Mouse (Mus musculus) CH12.LX (cell line): ENCODE data around the gene Arhgef38. TPM values are rescaled to one million over a fixed set of nuclear protein-coding genes. Genes with fewer than 3 reads are reported as not detected.

Source experiments
- DNase-seq: peaks from one replicate; pipeline ENCODE4 v3.0.0-alpha.2; 2013; ENCODE audit errors: extremely low read depth
- H3K27ac ChIP-seq: 2 replicates; pipeline ENCODE4 v1.5.1; 2012; ENCODE audit warnings: low read depth, mild to moderate bottlenecking, control low read depth, moderate library complexity; ENCODE audit not compliant: insufficient read depth
- H3K27me3 ChIP-seq: replicated peaks from 2 replicates; pipeline ENCODE3; 2012; ENCODE audit warnings: inconsistent platforms
- H3K36me3 ChIP-seq, 2 experiments: replicated peaks in 1 of 2; 2 replicates each; pipeline versions ENCODE3 to v1.6.1; 2012; ENCODE audit warnings: inconsistent platforms in 1 of 2, low read length in 1 of 2, mild to moderate bottlenecking in 1 of 2, mixed read lengths in 1 of 2, moderate library complexity in 1 of 2; ENCODE audit not compliant: control insufficient read depth in 1 of 2, insufficient read depth in 1 of 2
- H3K4me1 ChIP-seq, 2 experiments: 2 replicates each; pipeline ENCODE4 v1.6.1; 2012; ENCODE audit warnings: inconsistent platforms in 1 of 2, moderate library complexity in 1 of 2; ENCODE audit not compliant: insufficient read depth in 2 of 2, control insufficient read depth in 1 of 2
- H3K4me2 ChIP-seq: 2 replicates; pipeline ENCODE4 v1.6.1; 2012; ENCODE audit warnings: low read depth, mild to moderate bottlenecking, control low read depth; ENCODE audit not compliant: poor library complexity, insufficient read depth, severe bottlenecking
- H3K4me3 ChIP-seq, 3 experiments: fragments of 150-350 bp in 1 of 3; sonication (generic) in 1 of 3; replicated peaks in 1 of 3; 2 replicates each; pipeline versions ENCODE3 to v1.5.1; 2011 to 2012; ENCODE audit warnings: low read depth in 2 of 3, low read length in 2 of 3, mild to moderate bottlenecking in 2 of 3, moderate library complexity in 2 of 3, control low read depth in 1 of 3, improper control_type of control experiment in 1 of 3, inconsistent platforms in 1 of 3, mixed read lengths in 1 of 3; ENCODE audit not compliant: poor library complexity in 1 of 3
- H3K79me2 ChIP-seq: replicated peaks from 2 replicates; pipeline ENCODE4 v1.6.1; 2012; ENCODE audit warnings: mild to moderate bottlenecking, moderate library complexity; ENCODE audit not compliant: control insufficient read depth, poor library complexity, insufficient read depth, severe bottlenecking; ENCODE audit errors: extremely low read depth
- H3K9ac ChIP-seq: 2 replicates; pipeline ENCODE4 v1.6.1; 2012; ENCODE audit warnings: low read depth, mild to moderate bottlenecking, control low read depth, moderate library complexity; ENCODE audit not compliant: insufficient read depth
- H3K9me3 ChIP-seq: replicated peaks from 2 replicates; pipeline ENCODE3; 2012; ENCODE audit warnings: low read length, inconsistent platforms, mixed read lengths
- BHLHE40 ChIP-seq: IDR thresholded peaks from 2 replicates; pipeline ENCODE4 v1.6.1; 2011; ENCODE audit warnings: mild to moderate bottlenecking, low read depth, low read length, improper control_type of control experiment
- CHD1 ChIP-seq: IDR thresholded peaks from 2 replicates; pipeline ENCODE4 v1.6.1; 2012; ENCODE audit warnings: low read depth, low read length, improper control_type of control experiment, inconsistent platforms
- CHD2 ChIP-seq: IDR thresholded peaks from 2 replicates; pipeline ENCODE4 v1.6.1; 2011; ENCODE audit warnings: low read length, improper control_type of control experiment
- E2F4 ChIP-seq: IDR thresholded peaks from 2 replicates; pipeline ENCODE4 v1.6.1; 2011; ENCODE audit warnings: low read depth, low read length, improper control_type of control experiment; ENCODE audit not compliant: insufficient replicate concordance
- ELF1 ChIP-seq: IDR thresholded peaks from 2 replicates; pipeline ENCODE4 v1.6.1; 2014; ENCODE audit warnings: low read depth, mild to moderate bottlenecking, inconsistent platforms, low read length, improper control_type of control experiment
- EP300 ChIP-seq: IDR thresholded peaks from 2 replicates; pipeline ENCODE4 v1.6.1; 2011; ENCODE audit warnings: low read length, improper control_type of control experiment
- ETS1 ChIP-seq: conservative IDR thresholded peaks from 2 replicates; pipeline ENCODE4 v1.6.1; 2012; ENCODE audit warnings: low read depth, mild to moderate bottlenecking, inconsistent platforms, low read length, improper control_type of control experiment, moderate library complexity
- IRF4 ChIP-seq: IDR thresholded peaks from 2 replicates; pipeline ENCODE4 v1.6.1; 2014; ENCODE audit warnings: low read depth, mild to moderate bottlenecking, inconsistent platforms, low read length, improper control_type of control experiment
- JUND ChIP-seq: conservative IDR thresholded peaks from 2 replicates; pipeline ENCODE4 v1.6.1; 2011; ENCODE audit warnings: low read depth, low read length, improper control_type of control experiment
- MAFK ChIP-seq: IDR thresholded peaks from 2 replicates; pipeline ENCODE4 v1.6.1; 2011; ENCODE audit warnings: low read length, improper control_type of control experiment; ENCODE audit not compliant: insufficient replicate concordance
- MAX ChIP-seq: IDR thresholded peaks from 2 replicates; pipeline ENCODE4 v1.6.1; 2011; ENCODE audit warnings: low read length, improper control_type of control experiment
- MEF2A ChIP-seq: IDR thresholded peaks from 2 replicates; pipeline ENCODE4 v1.6.1; 2014; ENCODE audit warnings: low read depth, mild to moderate bottlenecking, inconsistent platforms, low read length, improper control_type of control experiment, borderline replicate concordance
- MYC ChIP-seq: IDR thresholded peaks from 2 replicates; pipeline ENCODE4 v1.6.1; 2011; ENCODE audit warnings: low read depth, mild to moderate bottlenecking, improper control_type of control experiment, low read length
- PAX5 ChIP-seq: IDR thresholded peaks from 2 replicates; pipeline ENCODE4 v1.6.1; 2012; ENCODE audit warnings: low read length, inconsistent platforms, mixed read lengths
- RAD21 ChIP-seq: IDR thresholded peaks from 2 replicates; pipeline ENCODE4 v1.6.1; 2011; ENCODE audit warnings: low read depth, mild to moderate bottlenecking, low read length, improper control_type of control experiment, moderate library complexity
- SIN3A ChIP-seq: IDR thresholded peaks from 2 replicates; pipeline ENCODE4 v1.6.1; 2012; ENCODE audit warnings: low read length, improper control_type of control experiment, inconsistent platforms
- SMC3 ChIP-seq: IDR thresholded peaks from 2 replicates; pipeline ENCODE4 v1.6.1; 2011; ENCODE audit warnings: low read depth, low read length, improper control_type of control experiment
- TBP ChIP-seq: conservative IDR thresholded peaks from 2 replicates; pipeline ENCODE4 v1.6.1; 2011; ENCODE audit warnings: low read depth, low read length, improper control_type of control experiment
- TCF12 ChIP-seq: IDR thresholded peaks from 2 replicates; pipeline ENCODE4 v1.6.1; 2014; ENCODE audit warnings: low read depth, mild to moderate bottlenecking, inconsistent platforms, low read length, improper control_type of control experiment
- UBTF ChIP-seq: IDR thresholded peaks from 2 replicates; pipeline ENCODE4 v1.6.1; 2012; ENCODE audit warnings: low read depth, mild to moderate bottlenecking, inconsistent platforms, low read length, improper control_type of control experiment, moderate library complexity
- USF1 ChIP-seq: IDR thresholded peaks from 2 replicates; pipeline ENCODE4 v1.6.1; 2014; ENCODE audit warnings: low read depth, mild to moderate bottlenecking, inconsistent platforms, low read length, improper control_type of control experiment
- USF2 ChIP-seq: conservative IDR thresholded peaks from 2 replicates; pipeline ENCODE4 v1.6.1; 2011; ENCODE audit warnings: low read depth, low read length, improper control_type of control experiment
- ZMIZ1 ChIP-seq: IDR thresholded peaks from 2 replicates; pipeline ENCODE4 v1.6.1; 2012; ENCODE audit warnings: low read depth, mild to moderate bottlenecking, inconsistent platforms, low read length, improper control_type of control experiment
- ZNF384 ChIP-seq: IDR thresholded peaks from 2 replicates; pipeline ENCODE4 v1.6.1; 2012; ENCODE audit warnings: low read depth, low read length, improper control_type of control experiment, inconsistent platforms
- dilution Hi-C: fragments of 300-500 bp; cut with MboI; formaldehyde crosslinking; loops from 2 replicates; pipeline ENCODE4 v1.14.3; 2020; ENCODE audit warnings: low sequenced_read_pairs; ENCODE audit not compliant: extremely low pct_unique_long_range_greater_than_20kb, extremely low pct_ligation_motif_present
- in situ Hi-C: fragments of 300-500 bp; cut with MboI; formaldehyde crosslinking; loops from 3 replicates; pipeline ENCODE4 v1.14.3; 2019; ENCODE audit warnings: low sequenced_read_pairs, low pct_ligation_motif_present, low pct_unique_long_range_greater_than_20kb, mixed read lengths
- polyA plus RNA-seq: library from polyadenylated mRNA; unstranded; fragments of >175 nt; gene quantifications from 2 replicates; pipeline ENCODE4 v1.2.1, GENCODE M21; 2012; ENCODE audit warnings: low read depth; ENCODE audit not compliant: insufficient read length
- total RNA-seq, 2 experiments: library from RNA; depleted of rRNA; stranded (reverse); fragments of 300-350 nt in 1 of 2; fragments of >200 nt in 1 of 2; gene quantifications; 2 replicates each; pipeline ENCODE4 v1.2.3; 2012 to 2014

Gene Arhgef38
- total and polyA plus RNA-seq, 3 experiments, result not detected

GRCm38 (mm10) chr3:133202171-133202570 lies 32.6 kb downstream of the Arhgef38 start:
- dilution Hi-C loops (no loop called here), in situ Hi-C loops (no loop called here)
- Histone ChIP-seq H3K4me2 (no peak overlapping the region), H3K9me3 (peaks cover 8% of the 10 kb centered on the region), H3K4me1 (peaks cover 5 to 9% of the 10 kb centered on the region in 2 experiments; a peak in 3 of 4 replicates), H3K27ac (no peak overlapping the region), H3K27me3 (no peaks in the 10 kb centered on the region), H3K9ac (no peak overlapping the region), H3K36me3 (no peaks in the 10 kb centered on the region), H3K4me3 (no peak overlapping the region), H3K79me2 (no peaks in the 10 kb centered on the region)
- no peak for DNase-seq
- TF ChIP-seq SMC3, result no peak
- TF ChIP-seq E2F4, result no peak
- no peak for TF ChIP-seq MEF2A
- no peak for TF ChIP-seq UBTF
- no peak for TF ChIP-seq CHD2
- no peak for TF ChIP-seq TCF12
- no peak for TF ChIP-seq MYC
- TF ChIP-seq ELF1, result no peak
- no peak for TF ChIP-seq PAX5
- TF ChIP-seq MAX, result no peak

GRCm38 (mm10) chr3:133188930-133189329 lies 45.8 kb downstream of the Arhgef38 start:
- DNase-seq, result no peak
- Histone ChIP-seq H3K27ac (no peak overlapping the region), H3K4me2 (no peak overlapping the region), H3K36me3 (no peaks in the 10 kb centered on the region), H3K4me3 (no peak overlapping the region), H3K4me1 (no peaks in the 10 kb centered on the region), H3K79me2 (no peaks in the 10 kb centered on the region), H3K27me3 (no peaks in the 10 kb centered on the region), H3K9me3 (no peaks in the 10 kb centered on the region), H3K9ac (no peak overlapping the region)
- dilution Hi-C loops (no loop called here), in situ Hi-C loops (no loop called here)
- TF ChIP-seq EP300, result no peak
- TF ChIP-seq RAD21, result no peak
- no peak for TF ChIP-seq SMC3
- TF ChIP-seq ZMIZ1, result no peak
- no peak for TF ChIP-seq UBTF

- dilution Hi-C loops (no loop called here), in situ Hi-C loops (no loop called here)
- H3K9ac ChIP-seq, result no peak overlapping the region
These were observed 47.2 kb downstream of the Arhgef38 start for GRCm38 (mm10) chr3:133187524-133187923.

More at GRCm38 (mm10) chr3:133187524-133187923, 47.2 kb downstream of the Arhgef38 start:
- TF ChIP-seq TBP (no peak), SMC3 (no peak), ETS1 (no peak), MAFK (no peak), PAX5 (no peak), TCF12 (no peak), IRF4 (no peak), JUND (no peak), SIN3A (no peak), UBTF (no peak), RAD21 (no peak), EP300 (no peak), ZNF384 (no peak), MEF2A (no peak), BHLHE40 (no peak), USF1 (no peak), USF2 (no peak), CHD1 (no peak), E2F4 (no peak)
- H3K27ac ChIP-seq, result no peak overlapping the region
- H3K36me3 ChIP-seq, result no peaks in the 10 kb centered on the region
- H3K4me1 ChIP-seq, result no peaks in the 10 kb centered on the region
- no peak for DNase-seq
- H3K4me3 ChIP-seq, result no peak overlapping the region
- H3K79me2 ChIP-seq, result no peaks in the 10 kb centered on the region
- H3K4me2 ChIP-seq, result no peak overlapping the region
- no peaks in the 10 kb centered on the region for H3K9me3 ChIP-seq
- H3K27me3 ChIP-seq, result no peaks in the 10 kb centered on the region
